Mouse (Mus musculus): ENCODE data around the gene Kmo. TPM values are rescaled to one million over a fixed set of nuclear protein-coding genes. Genes with fewer than 3 reads are reported as not detected.

Gene Kmo
- polyA plus RNA-seq, 1 experiment from 2014 or later = 0.34 TPM

DNA sequence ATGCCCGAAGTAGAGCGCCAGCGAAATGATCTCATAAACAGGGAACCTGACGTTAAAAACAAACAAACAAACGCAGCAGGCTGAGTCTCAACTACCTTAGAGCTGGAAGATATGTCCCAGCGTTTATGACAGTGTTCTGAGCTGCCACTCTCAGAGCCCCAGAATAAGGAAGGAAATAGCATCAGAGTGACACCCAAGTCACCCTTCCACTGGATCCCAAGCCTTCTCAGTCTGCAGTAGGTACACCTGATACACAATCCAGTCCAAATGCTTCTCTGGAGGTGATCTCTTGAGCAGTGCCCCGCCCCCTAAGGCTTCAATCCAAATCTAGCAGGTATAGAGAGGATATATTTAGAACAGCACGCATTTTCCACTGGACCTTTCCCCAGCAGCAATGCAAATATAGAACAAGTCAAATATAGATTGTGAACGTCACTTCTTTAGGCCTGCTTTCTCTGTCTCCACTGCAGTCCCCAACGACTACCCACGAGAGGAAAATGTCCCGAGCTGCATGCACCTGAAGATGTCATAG, 73.3 kb downstream of the Kmo start:
- peak overlapping the region; percentile 83 for H3K4me3 ChIP-seq (ENCODE audit: low read depth, low read length)
- 0 out of 2 replicates have a peak, but pooled peaks cover 3% of the 10 kb centered on the region for H3K4me1 ChIP-seq (replicated peaks; ENCODE audit: control insufficient read depth, insufficient read depth, low read length)
- ATAC-seq (ENCODE audit: low FRiP score) (0 out of 2 replicates have a peak, but pooled peaks have one; percentile 1), DNase-seq (ENCODE audit: low spot score) (no peak)
- no peak overlapping the region for H3K9ac ChIP-seq (ENCODE audit: low read depth, low read length)
- no peak overlapping the region for H3K27ac ChIP-seq (ENCODE audit: low read depth, low read length)
- H3K27me3 ChIP-seq (ENCODE audit: control insufficient read depth, insufficient read depth, low read length) = no peaks in the 10 kb centered on the region
- H3K36me3 ChIP-seq (ENCODE audit: control insufficient read depth, insufficient read depth, low read length) = no peaks in the 10 kb centered on the region
- H3K4me2 ChIP-seq (replicated peaks; ENCODE audit: low read depth, low read length) = peak overlapping the region; percentile 75
- no peaks in the 10 kb centered on the region for H3K9me3 ChIP-seq (ENCODE audit: control insufficient read depth, low read length)
- WGBS = 43% methylated on average over 12 of the region's 12 CpGs

DNA sequence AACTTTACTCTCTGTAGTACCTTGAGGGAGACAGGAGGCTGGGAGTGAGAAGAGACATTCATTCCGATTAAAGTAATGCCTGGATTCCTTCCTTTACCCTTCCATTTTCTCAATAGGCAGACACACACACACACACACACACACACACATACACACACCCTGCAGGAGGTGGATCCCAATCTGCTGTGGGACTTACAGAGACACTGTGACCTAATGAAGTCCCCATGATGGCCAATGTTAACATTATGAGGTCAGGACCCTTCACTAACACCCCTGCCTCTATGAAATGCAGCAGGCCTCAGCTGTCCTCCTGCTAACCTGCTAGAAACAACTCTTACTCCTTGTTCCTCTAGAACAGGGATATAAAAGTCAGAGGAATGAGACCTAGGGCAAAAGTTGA, 78.1 kb downstream of the Kmo start, which contains the start of gene Wdr64:
TSS of gene Wdr64 (plus strand) at position 301 of the 400 bp plus-strand sequence.
- Histone ChIP-seq H3K4me2 (replicated peaks; ENCODE audit: low read depth, low read length) (no peak within 1 kb of the TSS), H3K4me1 (replicated peaks; ENCODE audit: control insufficient read depth, insufficient read depth, low read length) (no peaks in the 10 kb centered on the region), H3K27ac (ENCODE audit: low read depth, low read length) (no peak within 1 kb of the TSS), H3K27me3 (ENCODE audit: control insufficient read depth, insufficient read depth, low read length) (no peaks in the 10 kb centered on the region), H3K36me3 (ENCODE audit: control insufficient read depth, insufficient read depth, low read length) (no peaks in the 10 kb centered on the region), H3K9me3 (ENCODE audit: control insufficient read depth, low read length) (no peaks in the 10 kb centered on the region), H3K9ac (ENCODE audit: low read depth, low read length) (no peak within 1 kb of the TSS), H3K4me3 (ENCODE audit: low read depth, low read length) (no peak within 1 kb of the TSS)
- 73% methylated on average over 1 of the region's 1 CpGs for WGBS
- no peak for ATAC-seq (ENCODE audit: low FRiP score)
- DNase-seq (ENCODE audit: low spot score) = no peak

DNA sequence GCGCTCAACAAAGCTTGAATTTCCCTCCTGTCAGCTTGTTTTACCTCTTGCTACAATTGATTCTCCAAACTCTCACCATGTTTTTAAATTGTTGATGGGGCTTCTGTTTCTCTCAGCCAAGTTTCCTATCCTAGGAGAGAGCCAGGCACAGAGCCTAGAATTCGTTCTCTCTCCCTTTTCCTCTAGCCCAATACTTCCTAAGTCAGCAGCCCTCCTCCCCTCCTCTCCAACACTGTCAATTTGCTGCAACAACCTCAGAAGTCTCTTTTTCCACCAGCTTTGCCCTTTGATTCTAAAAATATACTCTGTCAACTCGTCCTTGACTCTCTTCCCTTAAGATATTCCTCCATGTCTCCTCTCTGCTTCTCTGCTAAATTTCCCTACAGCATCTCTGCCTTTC, 79.2 kb downstream of the Kmo start:
- DNase-seq (ENCODE audit: low spot score) (no peak), ATAC-seq (ENCODE audit: low FRiP score) (no peak)
- H3K27me3 ChIP-seq (ENCODE audit: control insufficient read depth, insufficient read depth, low read length) = no peaks in the 10 kb centered on the region
- WGBS = 73% methylated on average over 3 of the region's 3 CpGs
- no peaks in the 10 kb centered on the region for H3K4me1 ChIP-seq (replicated peaks; ENCODE audit: control insufficient read depth, insufficient read depth, low read length)
- no peak overlapping the region for H3K9ac ChIP-seq (ENCODE audit: low read depth, low read length)
- H3K9me3 ChIP-seq (ENCODE audit: control insufficient read depth, low read length) = no peaks in the 10 kb centered on the region
- H3K27ac ChIP-seq (ENCODE audit: low read depth, low read length) = no peak overlapping the region
- no peak overlapping the region for H3K4me2 ChIP-seq (replicated peaks; ENCODE audit: low read depth, low read length)
- no peaks in the 10 kb centered on the region for H3K36me3 ChIP-seq (ENCODE audit: control insufficient read depth, insufficient read depth, low read length)
- no peak overlapping the region for H3K4me3 ChIP-seq (ENCODE audit: low read depth, low read length)

GRCm38 (mm10) chr1:175699796-175700195, 79.6 kb downstream of the Kmo start:
- Histone ChIP-seq H3K4me3 (ENCODE audit: low read depth, low read length) (no peak overlapping the region), H3K4me2 (replicated peaks; ENCODE audit: low read depth, low read length) (no peak overlapping the region), H3K9ac (ENCODE audit: low read depth, low read length) (no peak overlapping the region), H3K36me3 (ENCODE audit: control insufficient read depth, insufficient read depth, low read length) (no peaks in the 10 kb centered on the region), H3K9me3 (ENCODE audit: control insufficient read depth, low read length) (no peaks in the 10 kb centered on the region), H3K4me1 (replicated peaks; ENCODE audit: control insufficient read depth, insufficient read depth, low read length) (no peaks in the 10 kb centered on the region), H3K27me3 (ENCODE audit: control insufficient read depth, insufficient read depth, low read length) (no peaks in the 10 kb centered on the region), H3K27ac (ENCODE audit: low read depth, low read length) (no peak overlapping the region)
- DNase-seq (ENCODE audit: low spot score) = no peak
- WGBS = 33% methylated on average over 4 of the region's 4 CpGs
- ATAC-seq (ENCODE audit: low FRiP score) = no peak

DNA sequence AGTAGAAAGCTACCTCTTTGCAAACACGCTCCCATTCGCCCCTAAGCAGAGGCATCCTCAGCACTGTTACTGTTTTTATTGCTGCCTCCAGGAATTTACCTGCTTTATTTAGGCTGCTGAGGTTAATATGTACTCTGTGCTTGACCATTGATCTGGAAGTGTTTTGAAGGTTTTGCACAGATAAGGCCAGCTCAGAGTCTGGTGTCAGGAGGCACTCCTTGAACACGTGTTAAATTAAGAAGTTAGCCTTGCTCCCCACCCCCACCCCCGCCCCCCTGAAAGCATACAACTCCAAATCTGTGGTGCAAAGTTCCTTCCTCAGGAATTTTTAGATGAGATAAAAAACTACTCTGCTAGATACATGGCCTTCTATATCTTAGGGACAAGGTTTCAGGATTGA, 81.0 kb downstream of the Kmo start:
- whole genome bisulfite sequencing = 86% methylated on average over 4 of the region's 4 CpGs
- Histone ChIP-seq H3K4me2 (replicated peaks; ENCODE audit: low read depth, low read length) (no peak overlapping the region), H3K27ac (ENCODE audit: low read depth, low read length) (no peak overlapping the region), H3K4me3 (ENCODE audit: low read depth, low read length) (no peak overlapping the region), H3K27me3 (ENCODE audit: control insufficient read depth, insufficient read depth, low read length) (no peaks in the 10 kb centered on the region), H3K36me3 (ENCODE audit: control insufficient read depth, insufficient read depth, low read length) (no peaks in the 10 kb centered on the region), H3K9me3 (ENCODE audit: control insufficient read depth, low read length) (no peaks in the 10 kb centered on the region), H3K9ac (ENCODE audit: low read depth, low read length) (no peak overlapping the region), H3K4me1 (replicated peaks; ENCODE audit: control insufficient read depth, insufficient read depth, low read length) (no peaks in the 10 kb centered on the region)
- ATAC-seq (ENCODE audit: low FRiP score) (no peak), DNase-seq (ENCODE audit: low spot score) (no peak)

DNA sequence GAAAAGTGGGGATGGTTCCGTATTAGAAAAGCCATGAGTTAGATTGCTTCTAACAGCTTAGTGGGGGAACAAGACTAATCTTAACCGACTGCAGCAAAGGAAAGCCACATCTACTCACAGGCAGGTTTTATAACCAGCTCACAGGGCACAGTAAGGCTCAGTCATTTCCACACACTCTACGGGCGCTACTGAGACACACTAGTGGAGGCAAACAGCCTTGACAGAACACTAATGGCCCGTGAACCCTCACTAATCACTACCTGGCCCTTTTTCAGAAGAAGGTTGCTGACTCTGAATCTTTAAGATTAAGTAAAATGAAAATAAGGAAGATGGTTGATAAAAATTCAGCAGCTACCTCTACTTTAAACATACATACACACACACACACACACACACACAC, 87.4 kb downstream of the Kmo start:
- WGBS = 78% methylated on average over 5 of the region's 5 CpGs
- Histone ChIP-seq H3K4me1 (replicated peaks; ENCODE audit: control insufficient read depth, insufficient read depth, low read length) (no peaks in the 10 kb centered on the region), H3K9me3 (ENCODE audit: control insufficient read depth, low read length) (no peaks in the 10 kb centered on the region), H3K27me3 (ENCODE audit: control insufficient read depth, insufficient read depth, low read length) (no peaks in the 10 kb centered on the region), H3K4me2 (replicated peaks; ENCODE audit: low read depth, low read length) (no peak overlapping the region), H3K36me3 (ENCODE audit: control insufficient read depth, insufficient read depth, low read length) (no peaks in the 10 kb centered on the region), H3K27ac (ENCODE audit: low read depth, low read length) (no peak overlapping the region), H3K4me3 (ENCODE audit: low read depth, low read length) (no peak overlapping the region), H3K9ac (ENCODE audit: low read depth, low read length) (no peak overlapping the region)
- DNase-seq (ENCODE audit: low spot score) = no peak
- ATAC-seq (ENCODE audit: low FRiP score) = no peak

DNA sequence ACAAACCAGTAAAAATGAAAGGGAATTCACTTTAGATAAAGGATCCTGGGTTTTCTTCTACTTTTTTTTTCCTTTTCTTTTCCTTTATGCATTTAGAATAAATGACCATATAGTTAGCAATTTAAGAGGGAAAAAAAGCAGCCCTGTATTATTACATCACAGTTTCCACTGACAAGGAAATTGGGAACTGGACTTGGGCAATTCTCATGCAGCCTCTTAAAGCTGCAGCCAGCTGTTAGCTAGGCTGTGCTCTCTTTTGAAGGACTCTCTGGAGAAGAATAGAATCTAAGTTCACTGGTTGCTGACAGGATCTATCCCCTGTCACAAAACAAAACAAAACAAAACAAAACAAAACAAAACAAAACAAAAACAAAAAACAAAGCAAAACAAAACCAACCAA, 87.8 kb downstream of the Kmo start:
- H3K27me3 ChIP-seq (ENCODE audit: control insufficient read depth, insufficient read depth, low read length) = no peaks in the 10 kb centered on the region
- no peak overlapping the region for H3K4me2 ChIP-seq (replicated peaks; ENCODE audit: low read depth, low read length)
- H3K9me3 ChIP-seq (ENCODE audit: control insufficient read depth, low read length) = no peaks in the 10 kb centered on the region
- no peak overlapping the region for H3K4me3 ChIP-seq (ENCODE audit: low read depth, low read length)
- DNase-seq (ENCODE audit: low spot score) (no peak), ATAC-seq (ENCODE audit: low FRiP score) (no peak)
- no peak overlapping the region for H3K27ac ChIP-seq (ENCODE audit: low read depth, low read length)
- H3K4me1 ChIP-seq (replicated peaks; ENCODE audit: control insufficient read depth, insufficient read depth, low read length) = no peaks in the 10 kb centered on the region
- no peak overlapping the region for H3K9ac ChIP-seq (ENCODE audit: low read depth, low read length)
- no peaks in the 10 kb centered on the region for H3K36me3 ChIP-seq (ENCODE audit: control insufficient read depth, insufficient read depth, low read length)

Other genes with a start within 250 kb of the Kmo start
- 7.5 and 9.4 TPM in 2 replicates for gene Rgs7, start 127.9 kb upstream of the Kmo start, polyA plus RNA-seq (2014; fragmentation: Nextera tagmentation; extraction: Ambion mirVana)
- gene Fh1, start 5.3 kb downstream of the Kmo start, polyA plus RNA-seq (2014; fragmentation: Nextera tagmentation; extraction: Ambion mirVana) = 87.3 and 101 TPM in 2 replicates
- gene Opn3, start 72.4 kb downstream of the Kmo start, polyA plus RNA-seq (2014; fragmentation: Nextera tagmentation; extraction: Ambion mirVana) = 9.2 and 12.4 TPM in 2 replicates
- 6.4 and 6.7 TPM in 2 replicates for gene Chml, start 72.5 kb downstream of the Kmo start, polyA plus RNA-seq (2014; fragmentation: Nextera tagmentation; extraction: Ambion mirVana)
- gene Wdr64, start 78.2 kb downstream of the Kmo start, polyA plus RNA-seq (2014; fragmentation: Nextera tagmentation; extraction: Ambion mirVana) = 0.12 TPM in 1 of 2 replicates, not detected in the other